Mouse (Mus musculus) stomach, postnatal 0 days (tissue): ENCODE data around the gene Cryge.

Experiments used
- CTCF ChIP-seq: IDR thresholded peaks from 2 replicates; pipeline ENCODE4 v1.5.1; 2016; ENCODE audit warnings: antibody characterized with exemption, low read depth, mild to moderate bottlenecking, moderate library complexity
- EP300 ChIP-seq: optimal IDR thresholded peaks from 2 replicates; pipeline ENCODE3; 2016; ENCODE audit warnings: antibody characterized with exemption

GRCm38 (mm10) chr1:65012726-65013125 lies 38.2 kb downstream of the Cryge start:
- TF ChIP-seq CTCF (no peak), EP300 (no peak)
